Mouse (Mus musculus) gastrocnemius, postnatal 36 days (tissue): ENCODE results near the gene Ebf1. TPM values are rescaled to one million over a fixed set of nuclear protein-coding genes. Genes with fewer than 3 reads are reported as not detected.

Experiments used
- DNase-seq, 2 experiments: peaks; one replicate each; pipeline ENCODE4 v3.0.0; 2022
- intact Hi-C: fragments of 180-260 bp; cut with DNase I; formaldehyde crosslinking; loops from one replicate; pipeline ENCODE4 v1.15.1; 2025
- total RNA-seq, 2 experiments: library from RNA; stranded (reverse); gene quantifications; 2 replicates each; pipeline ENCODE4 v1.2.3; 2021

Gene Ebf1
- total RNA-seq, 2 experiments from 2014 or later: 9.5 to 10.0 TPM

GRCm38 (mm10) chr11:44808855-44809546 is 191.9 kb downstream of the Ebf1 start:
- intact Hi-C loops: no loop called here
- no peak for DNase-seq

GRCm38 (mm10) chr11:44811007-44811406 is 193.9 kb downstream of the Ebf1 start:
- DNase-seq: no peak
- intact Hi-C loops: no loop called here

GRCm38 (mm10) chr11:44812193-44812746 is 195.2 kb downstream of the Ebf1 start:
- intact Hi-C loops: no loop called here
- no peak for DNase-seq

GRCm38 (mm10) chr11:44813534-44813933 is 196.4 kb downstream of the Ebf1 start:
- no peak for DNase-seq
- intact Hi-C loops: no loop called here

- intact Hi-C loops: no loop called here
- DNase-seq: peak in 1 of 2 experiments; percentile 28
Measured at GRCm38 (mm10) chr11:44814847-44815246, 197.7 kb downstream of the Ebf1 start.

- DNase-seq: no peak
- intact Hi-C loops: no loop called here
Measured at GRCm38 (mm10) chr11:44815991-44816390, 198.9 kb downstream of the Ebf1 start.

- intact Hi-C loops: no loop called here
- no peak for DNase-seq
Measured at GRCm38 (mm10) chr11:44822312-44822711, 205.2 kb downstream of the Ebf1 start.

GRCm38 (mm10) chr11:44832227-44832939 is 215.3 kb downstream of the Ebf1 start:
- DNase-seq: no peak
- intact Hi-C loops: no loop called here

GRCm38 (mm10) chr11:44832940-44833254 is 215.8 kb downstream of the Ebf1 start:
- DNase-seq: no peak
- intact Hi-C loops: no loop called here

- intact Hi-C loops: no loop called here
- no peak for DNase-seq
Measured at GRCm38 (mm10) chr11:44833351-44833996, 216.4 kb downstream of the Ebf1 start.

- no peak for DNase-seq
- intact Hi-C loops: no loop called here
Measured at GRCm38 (mm10) chr11:44835166-44835565, 218.0 kb downstream of the Ebf1 start.

GRCm38 (mm10) chr11:44837592-44837991 is 220.5 kb downstream of the Ebf1 start:
- no peak for DNase-seq
- intact Hi-C loops: no loop called here

GRCm38 (mm10) chr11:44841127-44842056 is 224.3 kb downstream of the Ebf1 start:
- DNase-seq: no peak
- intact Hi-C loops: no loop called here

- intact Hi-C loops: no loop called here
- DNase-seq: peak in 1 of 2 experiments; percentile 23
Measured at GRCm38 (mm10) chr11:44851874-44852273, 234.8 kb downstream of the Ebf1 start.

- intact Hi-C loops: no loop called here
- no peak for DNase-seq
Measured at GRCm38 (mm10) chr11:44852921-44853320, 235.8 kb downstream of the Ebf1 start.

GRCm38 (mm10) chr11:44854496-44854895 is 237.4 kb downstream of the Ebf1 start:
- intact Hi-C loops: no loop called here
- no peak for DNase-seq

- intact Hi-C loops: no loop called here
- DNase-seq: no peak
Measured at GRCm38 (mm10) chr11:44861108-44861507, 244.0 kb downstream of the Ebf1 start.

- intact Hi-C loops: no loop called here
- no peak for DNase-seq
Measured at GRCm38 (mm10) chr11:44863910-44864309, 246.8 kb downstream of the Ebf1 start.

- DNase-seq: peak in 1 of 2 experiments; percentile 21
- intact Hi-C loops: no loop called here
Measured at GRCm38 (mm10) chr11:44866476-44867149, 249.5 kb downstream of the Ebf1 start.

- DNase-seq: no peak
- intact Hi-C loops: no loop called here
Measured at GRCm38 (mm10) chr11:44867433-44867832, 250.3 kb downstream of the Ebf1 start.
